Mouse (Mus musculus) CH12.LX (cell line): ENCODE data around the gene Scin. TPM values are rescaled to one million over a fixed set of nuclear protein-coding genes. Genes with fewer than 3 reads are reported as not detected.

ENCODE experiments used
- DNase-seq: peaks from one replicate; pipeline ENCODE4 v3.0.0-alpha.2; 2013; ENCODE audit errors: extremely low read depth
- H3K27ac ChIP-seq: 2 replicates; pipeline ENCODE4 v1.5.1; 2012; ENCODE audit warnings: low read depth, mild to moderate bottlenecking, control low read depth, moderate library complexity; ENCODE audit not compliant: insufficient read depth
- H3K27me3 ChIP-seq: replicated peaks from 2 replicates; pipeline ENCODE3; 2012; ENCODE audit warnings: inconsistent platforms
- H3K36me3 ChIP-seq, 2 experiments: replicated peaks in 1 of 2; 2 replicates each; pipeline versions ENCODE3 to v1.6.1; 2012; ENCODE audit warnings: inconsistent platforms in 1 of 2, low read length in 1 of 2, mild to moderate bottlenecking in 1 of 2, mixed read lengths in 1 of 2, moderate library complexity in 1 of 2; ENCODE audit not compliant: control insufficient read depth in 1 of 2, insufficient read depth in 1 of 2
- H3K4me1 ChIP-seq, 2 experiments: 2 replicates each; pipeline ENCODE4 v1.6.1; 2012; ENCODE audit warnings: inconsistent platforms in 1 of 2, moderate library complexity in 1 of 2; ENCODE audit not compliant: insufficient read depth in 2 of 2, control insufficient read depth in 1 of 2
- H3K4me2 ChIP-seq: 2 replicates; pipeline ENCODE4 v1.6.1; 2012; ENCODE audit warnings: low read depth, mild to moderate bottlenecking, control low read depth; ENCODE audit not compliant: poor library complexity, insufficient read depth, severe bottlenecking
- H3K4me3 ChIP-seq, 3 experiments: fragments of 150-350 bp in 1 of 3; sonication (generic) in 1 of 3; replicated peaks in 1 of 3; 2 replicates each; pipeline versions ENCODE3 to v1.5.1; 2011 to 2012; ENCODE audit warnings: low read depth in 2 of 3, low read length in 2 of 3, mild to moderate bottlenecking in 2 of 3, moderate library complexity in 2 of 3, control low read depth in 1 of 3, improper control_type of control experiment in 1 of 3, inconsistent platforms in 1 of 3, mixed read lengths in 1 of 3; ENCODE audit not compliant: poor library complexity in 1 of 3
- H3K79me2 ChIP-seq: replicated peaks from 2 replicates; pipeline ENCODE4 v1.6.1; 2012; ENCODE audit warnings: mild to moderate bottlenecking, moderate library complexity; ENCODE audit not compliant: control insufficient read depth, poor library complexity, insufficient read depth, severe bottlenecking; ENCODE audit errors: extremely low read depth
- H3K9ac ChIP-seq: 2 replicates; pipeline ENCODE4 v1.6.1; 2012; ENCODE audit warnings: low read depth, mild to moderate bottlenecking, control low read depth, moderate library complexity; ENCODE audit not compliant: insufficient read depth
- H3K9me3 ChIP-seq: replicated peaks from 2 replicates; pipeline ENCODE3; 2012; ENCODE audit warnings: low read length, inconsistent platforms, mixed read lengths
- ELF1 ChIP-seq: IDR thresholded peaks from 2 replicates; pipeline ENCODE4 v1.6.1; 2014; ENCODE audit warnings: low read depth, mild to moderate bottlenecking, inconsistent platforms, low read length, improper control_type of control experiment
- EP300 ChIP-seq: IDR thresholded peaks from 2 replicates; pipeline ENCODE4 v1.6.1; 2011; ENCODE audit warnings: low read length, improper control_type of control experiment
- ETS1 ChIP-seq: conservative IDR thresholded peaks from 2 replicates; pipeline ENCODE4 v1.6.1; 2012; ENCODE audit warnings: low read depth, mild to moderate bottlenecking, inconsistent platforms, low read length, improper control_type of control experiment, moderate library complexity
- GABPA ChIP-seq: IDR thresholded peaks from 2 replicates; pipeline ENCODE4 v1.6.1; 2012; ENCODE audit warnings: low read depth, low read length, improper control_type of control experiment, inconsistent platforms; ENCODE audit not compliant: insufficient replicate concordance
- KAT2A ChIP-seq: IDR thresholded peaks from 2 replicates; pipeline ENCODE4 v1.6.1; 2012; ENCODE audit warnings: low read length, improper control_type of control experiment, inconsistent platforms; ENCODE audit not compliant: insufficient replicate concordance
- MAFK ChIP-seq: IDR thresholded peaks from 2 replicates; pipeline ENCODE4 v1.6.1; 2011; ENCODE audit warnings: low read length, improper control_type of control experiment; ENCODE audit not compliant: insufficient replicate concordance
- MAZ ChIP-seq: IDR thresholded peaks from 2 replicates; pipeline ENCODE4 v1.6.1; 2012; ENCODE audit warnings: low read depth, mild to moderate bottlenecking, inconsistent platforms, low read length, improper control_type of control experiment, moderate library complexity
- MXI1 ChIP-seq: IDR thresholded peaks from 2 replicates; pipeline ENCODE4 v1.6.1; 2011; ENCODE audit warnings: mild to moderate bottlenecking, low read depth, low read length, improper control_type of control experiment
- NELFE ChIP-seq: IDR thresholded peaks from 2 replicates; pipeline ENCODE4 v1.6.1; 2011; ENCODE audit warnings: low read depth, low read length, improper control_type of control experiment
- PAX5 ChIP-seq: IDR thresholded peaks from 2 replicates; pipeline ENCODE4 v1.6.1; 2012; ENCODE audit warnings: low read length, inconsistent platforms, mixed read lengths
- POLR2A ChIP-seq: IDR thresholded peaks from 2 replicates; pipeline ENCODE4 v1.6.1; 2011; ENCODE audit warnings: low read depth, mild to moderate bottlenecking, improper control_type of control experiment, low read length
- RAD21 ChIP-seq: IDR thresholded peaks from 2 replicates; pipeline ENCODE4 v1.6.1; 2011; ENCODE audit warnings: low read depth, mild to moderate bottlenecking, low read length, improper control_type of control experiment, moderate library complexity
- RCOR1 ChIP-seq: conservative IDR thresholded peaks from 2 replicates; pipeline ENCODE4 v1.6.1; 2012; ENCODE audit warnings: low read depth, mild to moderate bottlenecking, inconsistent platforms, low read length, improper control_type of control experiment
- SMC3 ChIP-seq: IDR thresholded peaks from 2 replicates; pipeline ENCODE4 v1.6.1; 2011; ENCODE audit warnings: low read depth, low read length, improper control_type of control experiment
- ZC3H11A ChIP-seq: IDR thresholded peaks from 2 replicates; pipeline ENCODE4 v1.6.1; 2012; ENCODE audit warnings: low read depth, mild to moderate bottlenecking, inconsistent platforms, low read length, improper control_type of control experiment
- ZKSCAN1 ChIP-seq: IDR thresholded peaks from 2 replicates; pipeline ENCODE4 v1.6.1; 2012; ENCODE audit warnings: low read depth, inconsistent platforms, low read length, improper control_type of control experiment, borderline replicate concordance
- ZMIZ1 ChIP-seq: IDR thresholded peaks from 2 replicates; pipeline ENCODE4 v1.6.1; 2012; ENCODE audit warnings: low read depth, mild to moderate bottlenecking, inconsistent platforms, low read length, improper control_type of control experiment
- dilution Hi-C: fragments of 300-500 bp; cut with MboI; formaldehyde crosslinking; loops from 2 replicates; pipeline ENCODE4 v1.14.3; 2020; ENCODE audit warnings: low sequenced_read_pairs; ENCODE audit not compliant: extremely low pct_unique_long_range_greater_than_20kb, extremely low pct_ligation_motif_present
- in situ Hi-C: fragments of 300-500 bp; cut with MboI; formaldehyde crosslinking; loops from 3 replicates; pipeline ENCODE4 v1.14.3; 2019; ENCODE audit warnings: low sequenced_read_pairs, low pct_ligation_motif_present, low pct_unique_long_range_greater_than_20kb, mixed read lengths
- polyA plus RNA-seq: library from polyadenylated mRNA; unstranded; fragments of >175 nt; gene quantifications from 2 replicates; pipeline ENCODE4 v1.2.1, GENCODE M21; 2012; ENCODE audit warnings: low read depth; ENCODE audit not compliant: insufficient read length
- total RNA-seq, 2 experiments: library from RNA; depleted of rRNA; stranded (reverse); fragments of 300-350 nt in 1 of 2; fragments of >200 nt in 1 of 2; gene quantifications; 2 replicates each; pipeline ENCODE4 v1.2.3; 2012 to 2014

Scin gene
- total and polyA plus RNA-seq, 3 experiments, result not detected

- Histone ChIP-seq H3K4me2 (peak overlapping the region; percentile 98), H3K4me3 (peak overlapping the region; percentile 69 to 94 (median 80)), H3K79me2 (peaks cover 28% of the 10 kb centered on the region), H3K9me3 (no peaks in the 10 kb centered on the region), H3K9ac (peak overlapping the region; percentile 68), H3K27me3 (no peaks in the 10 kb centered on the region), H3K4me1 (peaks cover under 1 to 13% of the 10 kb centered on the region in 2 experiments; a peak in 2 of 4 replicates), H3K27ac (peak overlapping the region; percentile 42; the same call in 1 of the 2 replicates), H3K36me3 (peaks cover 0 to 3% of the 10 kb centered on the region in 2 experiments)
- TF ChIP-seq PAX5 (no peak), EP300 (peak; percentile 9; the same call in 1 of the 2 replicates)
- dilution Hi-C loops, result no loop called here
- DNase-seq, result peak; percentile 47
- in situ Hi-C loops, result loop anchor here (5.0 kb wide), 1 partner anchor 374 kb away; no protein-coding TSS in a partner anchor
Measured at GRCm38 (mm10) chr12:40036666-40037065, 97.4 kb downstream of the Scin start.

DNA sequence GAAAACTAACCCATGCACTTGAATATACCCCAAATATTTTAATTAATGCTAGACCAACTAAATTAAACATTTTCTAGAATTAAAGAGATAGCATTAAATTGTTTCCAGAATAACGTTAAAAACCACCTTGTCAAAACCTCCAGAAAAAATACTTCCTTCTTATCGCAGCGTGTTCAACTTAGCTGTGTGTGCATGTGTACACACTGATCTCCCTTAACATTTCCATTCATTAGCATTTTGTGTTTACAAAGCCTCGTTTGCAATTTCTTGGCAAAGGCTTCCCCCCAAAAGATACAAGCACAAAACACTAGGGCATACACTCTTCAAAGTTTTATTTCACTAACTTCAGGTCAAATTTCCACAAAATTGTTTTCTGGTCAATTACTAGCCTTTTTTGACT, 98.5 kb downstream of the Scin start:
- TF ChIP-seq SMC3 (no peak), RCOR1 (no peak), NELFE (no peak), GABPA (no peak), ZKSCAN1 (no peak), MXI1 (peak; percentile 48; the same call in 1 of the 2 replicates), MAFK (no peak), ETS1 (no peak)
- TF ChIP-seq, all 38 proteins: peak for 1
- H3K27ac ChIP-seq, result no peak overlapping the region
- no peaks in the 10 kb centered on the region for H3K9me3 ChIP-seq
- in situ Hi-C loops (loop anchor here (5.0 kb wide), 1 partner anchor 373 kb away; no protein-coding TSS in a partner anchor), dilution Hi-C loops (no loop called here)
- H3K4me1 ChIP-seq, result peaks cover 0 to 9% of the 10 kb centered on the region in 2 experiments; a peak in 2 of 4 replicates
- peaks cover 0 to 3% of the 10 kb centered on the region in 2 experiments for H3K36me3 ChIP-seq
- H3K4me2 ChIP-seq, result peak overlapping the region; percentile 98
- H3K79me2 ChIP-seq, result peaks cover 28% of the 10 kb centered on the region
- no peaks in the 10 kb centered on the region for H3K27me3 ChIP-seq
- peak overlapping the region; percentile 69 for H3K9ac ChIP-seq
- peak overlapping the region; percentile 69 to 94 (median 80) for H3K4me3 ChIP-seq
- DNase-seq, result no peak

DNA sequence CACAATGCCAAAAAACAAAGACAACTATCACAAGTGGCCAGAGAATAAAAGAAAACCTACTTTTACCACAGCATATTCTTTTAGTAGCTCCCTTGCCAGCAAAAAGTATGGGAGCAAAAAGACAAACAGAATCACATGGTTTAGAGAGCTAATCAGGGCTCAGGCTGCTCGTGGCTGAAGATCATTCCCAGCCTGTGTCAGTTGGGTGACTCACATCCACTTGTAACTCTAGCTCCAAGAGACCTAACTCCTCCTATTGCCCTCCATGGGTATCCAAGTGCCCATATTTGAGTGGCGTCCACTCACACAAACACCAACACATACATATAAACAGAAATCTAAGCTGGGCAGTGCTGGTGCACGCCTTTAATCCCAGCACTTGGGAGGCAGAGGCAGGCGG, 104.8 kb downstream of the Scin start:
- no peak overlapping the region for H3K9ac ChIP-seq
- H3K27me3 ChIP-seq, result no peaks in the 10 kb centered on the region
- no peaks in the 10 kb centered on the region for H3K4me1 ChIP-seq
- H3K27ac ChIP-seq, result no peak overlapping the region
- H3K79me2 ChIP-seq, result peaks cover 5% of the 10 kb centered on the region
- no peak overlapping the region for H3K4me2 ChIP-seq
- H3K4me3 ChIP-seq, result no peak overlapping the region
- in situ Hi-C loops, result no loop called here
- H3K9me3 ChIP-seq, result no peaks in the 10 kb centered on the region
- no peak for TF ChIP-seq ZMIZ1
- TF ChIP-seq POLR2A, result no peak
- no peak for TF ChIP-seq RAD21
- TF ChIP-seq MAZ, result no peak
- no peak for TF ChIP-seq KAT2A
- TF ChIP-seq ELF1, result no peak
- no peak for TF ChIP-seq ZC3H11A
- TF ChIP-seq, all 38 proteins: peak for 0
- no peak for DNase-seq
- dilution Hi-C loops, result no loop called here
- H3K36me3 ChIP-seq, result peaks cover 0 to 3% of the 10 kb centered on the region in 2 experiments
